Mouse (Mus musculus) forelimb bud, embryonic 11.5 days (tissue): Measurements from ENCODE around the gene Nhlrc1.

Experiments used
- DNase-seq: peaks from one replicate; pipeline ENCODE4 v3.0.0-alpha.2; 2012; ENCODE audit warnings: low read depth, low spot score

Nhlrc1 gene

DNA sequence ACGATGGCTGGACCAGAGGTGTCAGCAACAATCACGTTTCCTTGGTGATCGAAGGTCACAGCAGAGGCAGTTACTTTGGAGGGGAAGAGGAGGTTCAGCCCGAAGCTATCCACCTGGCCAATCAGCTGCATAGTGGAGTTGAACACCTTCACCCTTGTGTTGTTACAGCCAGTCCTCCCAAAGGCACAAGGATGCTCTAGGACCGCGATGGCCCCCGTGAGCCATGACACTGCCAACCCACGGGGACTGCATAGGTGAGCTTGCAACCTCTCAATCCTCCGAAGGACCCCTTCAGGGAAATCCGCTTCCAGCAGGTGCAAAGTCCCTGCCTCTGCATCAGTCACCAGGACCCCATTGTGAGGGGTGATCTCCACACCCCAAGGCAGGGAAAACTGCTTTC, 910 bp downstream of the Nhlrc1 start:
- no peak for DNase-seq

DNA sequence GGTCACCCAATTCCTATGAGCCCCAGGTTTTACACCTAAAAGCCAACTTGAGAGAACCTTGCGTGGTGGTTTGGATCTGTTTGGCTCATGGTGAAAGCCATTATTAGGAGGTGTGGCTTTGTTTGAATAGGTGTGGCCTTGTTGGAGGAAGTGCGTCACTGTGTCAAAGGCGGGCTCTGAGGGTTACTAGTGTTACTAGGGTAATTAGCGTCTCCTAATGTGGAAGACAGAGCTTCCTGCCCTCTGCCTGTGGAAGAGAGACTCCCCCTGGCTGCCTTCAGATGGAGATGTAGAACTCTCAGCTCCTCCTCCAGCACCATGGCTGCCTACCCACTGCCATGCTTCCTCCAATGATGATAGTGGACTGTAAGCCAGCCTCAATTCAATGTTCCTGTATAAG, 13.1 kb downstream of the Nhlrc1 start:
- DNase-seq, result no peak

DNA sequence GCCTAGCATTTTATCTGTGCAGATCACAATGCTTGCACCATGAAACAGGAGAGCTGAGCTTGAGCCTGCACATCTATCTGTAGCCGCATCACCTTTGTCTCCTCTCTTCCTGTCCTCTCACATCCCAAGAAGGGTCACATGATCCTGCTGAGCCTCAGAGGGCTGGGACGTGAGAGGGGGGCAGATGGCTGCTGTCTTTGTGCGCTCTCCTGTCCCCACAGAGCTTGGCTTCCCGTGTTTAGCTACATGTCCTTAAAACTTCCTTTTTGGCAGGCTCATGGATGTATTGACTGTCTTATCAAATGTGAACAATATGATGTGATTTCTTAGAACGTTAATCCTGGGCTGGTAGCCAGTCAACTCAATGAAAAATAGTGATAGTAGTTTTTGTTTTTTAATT, 15.2 kb downstream of the Nhlrc1 start:
- DNase-seq, result no peak

DNA sequence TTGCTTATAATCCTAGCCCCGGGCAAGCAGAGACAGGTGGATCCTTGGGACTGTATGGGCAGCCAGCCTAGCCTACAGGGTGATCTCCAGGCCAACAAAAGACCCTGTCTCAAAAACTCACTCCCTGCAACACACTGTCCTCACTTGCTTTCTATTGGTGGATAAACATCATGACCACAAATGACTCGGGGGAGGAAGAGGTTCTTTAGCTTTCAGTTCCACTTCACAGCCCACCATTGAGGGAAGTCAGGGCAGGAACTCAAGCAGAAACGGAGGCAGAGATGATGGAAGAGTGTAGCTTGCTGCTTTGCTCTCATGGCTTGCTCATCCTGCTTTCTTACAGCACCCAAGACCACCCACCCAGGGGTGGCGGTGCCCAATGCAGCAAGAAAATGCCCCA, 17.3 kb downstream of the Nhlrc1 start:
- no peak for DNase-seq

DNA sequence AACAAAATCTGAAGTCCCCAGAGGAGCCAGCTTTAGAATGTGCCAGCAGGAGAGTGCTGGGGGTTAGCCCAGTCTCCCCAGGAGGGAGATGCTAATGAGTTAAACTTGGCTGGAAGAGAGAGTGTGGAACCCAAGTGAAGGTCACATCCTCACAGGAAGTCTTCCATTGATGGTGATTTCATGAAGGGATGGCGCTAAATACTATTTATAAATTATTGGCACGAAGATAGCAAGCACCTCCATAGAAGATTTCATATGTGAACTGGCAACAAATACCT, 21.4 kb downstream of the Nhlrc1 start:
- no peak for DNase-seq

DNA sequence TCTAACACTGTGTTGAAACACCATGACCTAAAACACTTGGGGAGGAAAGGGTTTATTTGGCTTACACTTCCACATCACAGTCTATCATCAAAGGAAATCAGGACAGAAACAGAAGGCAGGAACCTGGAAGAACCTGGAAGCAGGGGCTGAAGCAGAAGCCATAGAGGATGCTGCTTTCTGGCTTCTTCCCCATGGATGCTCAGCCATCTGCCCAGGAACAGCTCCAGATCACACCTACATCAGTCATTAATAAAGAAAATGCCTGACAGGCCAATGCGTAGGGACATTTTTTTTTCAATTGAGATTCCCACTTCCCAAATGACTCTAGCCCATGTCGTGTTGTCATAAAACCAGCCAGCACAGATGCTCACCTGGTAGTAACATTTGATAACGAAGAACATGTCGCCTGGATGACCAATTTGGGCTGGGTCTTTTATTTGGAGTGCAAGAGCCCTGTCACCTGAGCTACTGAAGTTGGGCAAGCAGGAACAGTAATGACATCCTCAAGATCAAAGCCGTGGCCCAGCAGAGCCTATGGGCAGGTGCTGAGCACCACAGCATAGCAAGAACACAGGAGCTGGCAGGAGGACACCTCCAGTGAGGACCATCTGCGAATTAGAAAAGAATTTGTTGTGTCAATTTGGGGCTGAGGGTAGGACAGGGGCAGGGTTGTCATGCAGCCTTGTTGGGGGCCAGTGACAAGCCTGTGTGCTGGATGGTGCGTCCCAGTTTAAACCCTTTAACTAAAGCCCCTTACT, 22.0 kb downstream of the Nhlrc1 start:
- no peak for DNase-seq

DNA sequence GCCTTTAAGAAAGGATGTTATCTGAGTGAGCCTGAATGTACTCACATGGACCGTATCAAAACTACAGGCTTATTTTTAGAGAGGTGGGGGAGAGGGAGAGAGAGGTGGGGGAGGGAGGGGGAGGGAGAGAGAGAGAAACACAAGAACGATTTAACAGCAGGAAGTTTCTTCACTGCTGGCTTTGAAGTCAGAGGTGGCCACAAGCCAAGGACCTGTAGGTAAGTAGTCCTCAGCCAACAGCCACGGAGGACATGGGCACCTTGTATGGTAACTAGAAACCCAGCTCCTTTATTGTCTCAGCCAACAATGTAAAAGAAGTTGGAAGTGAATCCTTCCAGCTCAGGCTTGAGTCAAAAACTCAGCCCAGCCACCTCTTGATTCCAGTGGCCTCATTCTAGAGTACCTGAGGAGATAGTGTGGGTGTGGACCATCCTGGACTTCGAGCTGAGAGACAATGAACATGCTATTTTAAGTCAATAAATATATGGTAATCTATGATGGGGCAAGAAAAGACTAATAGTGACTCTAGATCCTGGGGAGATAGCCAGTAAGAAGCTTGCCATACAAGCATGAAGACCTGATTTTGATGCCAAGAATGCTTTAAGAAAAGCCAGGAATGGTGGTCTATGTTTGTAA, 24.2 kb downstream of the Nhlrc1 start:
- DNase-seq, result no peak

DNA sequence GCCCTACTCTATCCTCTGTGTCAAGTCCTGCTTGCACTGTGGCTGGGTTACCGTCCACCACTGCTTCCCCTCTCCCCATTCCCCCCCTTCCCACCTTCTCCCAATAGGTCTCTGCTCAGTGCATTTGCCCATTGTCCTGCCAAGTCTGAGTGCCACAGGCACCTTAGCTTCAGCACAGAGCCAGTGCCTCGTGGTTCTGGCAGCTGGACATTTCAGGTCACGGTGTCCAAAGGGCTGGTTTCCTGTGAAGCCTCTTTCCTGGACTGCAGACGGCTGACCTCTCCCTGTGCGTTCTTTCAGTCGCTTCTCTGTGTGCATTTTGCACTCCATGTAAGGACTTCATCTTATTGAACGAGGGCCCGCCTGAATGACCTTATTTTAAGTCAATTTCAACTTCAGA, 26.7 kb downstream of the Nhlrc1 start:
- no peak for DNase-seq

DNA sequence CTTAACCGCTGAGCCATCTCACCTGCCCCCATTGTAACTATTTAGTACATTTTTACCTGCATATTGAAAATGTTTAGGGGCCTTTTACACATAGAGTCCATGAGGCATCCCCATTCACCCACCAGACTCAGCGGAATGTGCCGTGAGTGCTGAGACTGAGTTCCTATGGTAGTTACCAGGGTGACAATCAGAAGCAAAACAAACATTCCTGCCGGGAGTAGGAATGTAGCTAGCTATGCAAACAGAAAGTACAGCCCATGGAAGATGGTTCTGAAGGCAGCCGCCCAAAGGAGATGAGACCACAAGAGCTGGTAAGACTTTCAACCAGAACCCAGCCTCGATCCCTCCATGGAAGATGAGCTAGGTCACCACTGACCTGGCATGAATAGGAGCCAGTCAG, 28.4 kb downstream of the Nhlrc1 start:
- DNase-seq, result no peak

DNA sequence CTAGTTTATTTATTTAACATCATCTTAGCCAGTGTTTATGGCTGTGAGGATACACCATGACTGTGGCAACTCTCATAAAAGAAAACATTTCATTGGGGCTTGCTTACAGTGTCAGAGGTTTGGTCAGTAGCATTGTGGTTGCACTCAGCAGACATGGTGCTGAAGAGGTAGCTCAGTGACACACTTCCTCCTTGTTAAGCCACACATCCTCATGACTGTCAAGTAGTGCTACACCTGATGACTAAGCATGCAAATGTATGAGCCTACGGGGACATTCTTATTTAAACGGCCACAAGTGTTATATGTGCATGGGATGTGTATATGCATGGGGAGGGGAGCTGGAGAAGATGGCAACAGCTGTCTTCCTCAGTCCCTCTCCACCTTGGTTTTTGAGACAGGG, 30.8 kb downstream of the Nhlrc1 start:
- no peak for DNase-seq

DNA sequence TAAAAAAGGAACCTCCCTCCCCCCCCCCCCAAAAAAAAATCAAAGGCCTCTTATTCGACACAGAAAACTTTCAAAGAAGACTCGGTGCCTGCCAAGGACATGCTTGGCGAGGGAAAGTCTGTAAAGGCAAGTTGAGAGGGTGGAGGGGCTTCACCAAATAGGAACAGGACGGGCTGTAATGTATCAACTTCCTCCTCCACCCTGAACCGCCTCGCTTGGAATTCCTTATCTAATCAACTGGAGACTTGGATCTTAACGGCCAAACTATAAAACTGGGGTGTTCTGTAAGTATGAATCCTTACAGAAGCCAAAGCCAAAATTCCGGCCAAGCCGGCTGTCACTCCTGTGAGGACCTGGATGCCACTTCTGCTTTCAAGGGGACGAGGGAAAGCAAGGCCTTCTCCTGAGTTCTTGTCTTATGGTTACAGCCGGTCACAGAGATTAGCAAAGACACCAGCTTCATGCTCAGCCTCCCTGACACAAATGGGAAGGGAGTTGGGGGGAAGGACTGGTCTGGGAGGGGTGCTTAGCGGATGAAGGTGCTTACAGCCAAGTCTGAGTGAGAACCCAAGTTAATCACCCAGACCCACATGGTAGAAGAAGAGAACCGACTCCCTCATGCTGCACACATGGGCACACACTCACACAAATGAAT, 34.7 kb downstream of the Nhlrc1 start:
- no peak for DNase-seq

DNA sequence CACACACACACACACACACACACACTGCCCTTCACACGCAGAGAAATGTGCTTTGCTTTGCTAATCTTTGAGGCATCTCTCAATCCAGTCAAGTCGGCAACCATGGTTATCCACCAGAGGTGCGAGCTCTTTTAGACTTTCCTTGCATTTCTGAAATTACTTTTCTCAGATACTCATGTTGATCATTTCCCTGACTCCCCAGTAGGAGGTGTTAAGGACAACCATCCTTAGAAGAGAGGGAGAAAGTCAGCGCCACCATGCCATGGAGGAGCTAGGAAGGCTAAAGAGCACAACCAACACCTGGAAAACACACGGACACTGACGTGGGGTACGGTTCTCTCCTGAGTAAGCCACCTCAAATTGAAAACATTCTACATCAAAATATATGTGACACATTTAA, 38.1 kb downstream of the Nhlrc1 start:
- no peak for DNase-seq

DNA sequence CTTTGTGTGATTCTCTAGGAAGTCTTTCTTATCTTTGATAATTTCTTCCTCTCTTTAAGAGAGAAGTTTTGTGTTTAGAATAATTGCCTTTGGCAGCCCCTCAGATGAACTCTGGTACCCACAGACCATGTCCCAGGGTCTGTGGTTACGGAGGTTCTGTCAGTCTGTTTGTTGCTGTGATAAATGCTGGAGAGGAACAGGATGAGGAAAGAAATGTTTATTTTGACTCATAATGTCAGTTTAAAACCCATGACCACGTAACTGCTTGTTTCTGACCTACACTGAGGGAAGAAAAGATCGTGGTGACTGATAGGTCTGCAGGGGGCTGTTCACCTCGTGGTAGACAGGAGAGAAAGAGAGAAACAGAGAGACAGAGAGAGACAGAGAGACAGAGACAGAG, 38.7 kb downstream of the Nhlrc1 start:
- DNase-seq, result no peak

DNA sequence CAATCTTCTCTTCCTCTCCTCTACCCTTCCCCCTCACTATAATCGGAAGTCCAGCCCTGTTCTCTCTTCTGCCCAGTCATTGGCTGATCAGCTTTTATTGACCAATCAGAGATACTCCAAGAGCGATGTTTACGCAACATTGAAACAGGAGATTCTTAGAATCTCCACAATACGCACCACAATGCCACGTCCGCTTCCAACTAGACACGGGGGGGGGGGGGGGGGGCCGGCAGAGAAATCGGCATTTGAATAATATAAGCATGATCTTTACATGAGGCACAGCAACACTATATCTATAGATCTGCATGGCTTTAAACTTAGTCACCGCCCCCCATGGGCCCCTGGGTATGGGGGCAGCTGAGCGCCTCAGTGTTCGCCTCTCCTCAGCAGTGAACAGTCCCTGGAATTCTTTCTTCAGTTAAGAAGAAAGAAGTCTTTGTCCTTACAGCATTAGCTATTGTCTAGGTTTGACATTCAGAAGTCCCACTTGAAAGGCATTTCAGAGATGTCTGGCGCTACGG, 39.6 kb downstream of the Nhlrc1 start:
- DNase-seq, result no peak

DNA sequence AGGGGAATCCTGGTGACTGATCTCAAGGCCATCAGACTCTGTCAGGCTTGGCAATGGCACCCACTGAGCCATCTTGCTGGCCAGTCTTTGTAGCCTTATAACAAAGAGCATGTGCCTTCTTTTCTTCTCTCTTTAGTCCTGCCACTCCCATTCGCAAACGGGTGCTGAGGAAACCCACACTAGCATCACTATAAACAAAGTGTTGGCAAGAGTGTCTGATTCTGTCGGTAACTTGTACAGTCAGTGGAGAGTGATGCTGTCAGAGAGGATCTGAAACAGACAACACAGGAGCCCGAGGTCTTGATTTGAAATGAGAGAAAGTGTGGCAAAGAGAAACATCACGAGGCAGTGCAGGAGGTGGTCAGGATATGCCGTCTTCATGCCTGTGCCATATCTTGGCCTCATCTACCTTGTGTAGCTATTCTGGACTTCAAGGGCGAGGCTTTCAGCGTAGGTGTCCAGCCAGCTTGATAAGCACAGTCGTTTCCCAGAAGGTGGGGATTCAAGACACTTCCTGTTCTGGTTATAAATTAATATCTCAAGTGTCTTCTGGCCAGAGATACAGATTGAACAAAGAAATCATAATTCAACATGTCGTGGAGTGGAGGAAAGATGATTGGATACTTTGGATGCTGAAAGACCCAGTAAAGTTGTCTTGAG, 44.2 kb downstream of the Nhlrc1 start:
- DNase-seq, result no peak

DNA sequence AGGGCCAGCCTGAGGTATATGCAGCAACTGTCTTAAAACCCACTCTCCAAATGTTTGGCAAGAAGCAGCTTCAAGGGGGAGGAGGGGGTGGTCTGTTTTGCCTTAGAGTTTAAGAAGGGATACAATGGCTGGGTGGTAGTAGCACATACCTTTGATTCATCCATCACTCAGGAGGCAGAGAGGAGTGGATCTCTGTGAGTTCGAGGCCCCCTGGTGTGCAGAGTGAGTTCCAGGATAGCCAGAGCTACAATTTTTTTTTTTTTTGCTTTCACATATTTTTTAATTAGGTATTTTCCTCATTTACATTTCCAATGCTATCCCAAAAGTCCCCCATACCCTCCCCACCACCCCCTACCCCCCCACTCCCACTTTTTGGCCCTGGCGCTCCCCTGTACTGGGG, 46.0 kb downstream of the Nhlrc1 start:
- no peak for DNase-seq

DNA sequence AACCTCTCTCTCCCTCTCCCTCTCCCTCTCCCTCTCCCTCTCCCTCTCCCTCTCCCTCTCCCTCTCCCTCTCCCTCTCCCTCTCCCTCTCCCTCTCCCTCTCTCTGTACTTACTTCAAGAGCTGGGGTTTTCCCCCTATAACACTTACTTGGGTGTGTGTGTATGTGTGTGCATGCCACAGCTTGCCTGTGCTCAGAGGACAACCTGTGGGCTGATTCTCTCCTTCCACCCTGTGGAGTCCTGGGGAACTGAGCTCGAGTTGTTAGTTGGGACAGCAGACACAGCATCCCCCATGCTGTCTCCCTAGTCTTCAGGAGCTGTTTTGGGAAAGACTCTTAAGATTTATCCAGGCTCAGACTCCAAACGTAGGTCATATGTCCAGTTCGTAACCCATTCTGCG, 47.3 kb downstream of the Nhlrc1 start:
- no peak for DNase-seq
